Mouse (Mus musculus) liver, embryonic 12.5 days (tissue): ENCODE results near the gene Hnrnph2. TPM values are rescaled to one million over a fixed set of nuclear protein-coding genes. Genes with fewer than 3 reads are reported as not detected.

Source experiments
- ATAC-seq: fragments of 200-750 bp; cut with Nextera tagmentation; 2 replicates; pipeline ENCODE4 v1.8.0; 2017; ENCODE audit warnings: moderate number of reproducible peaks, mild to moderate bottlenecking, moderate library complexity
- H3K27ac ChIP-seq: fragments of 300-500 bp; sonication (generic); 2 replicates; pipeline ENCODE4 v1.5.1; 2016; ENCODE audit warnings: mild to moderate bottlenecking
- H3K27me3 ChIP-seq: fragments of 300-500 bp; sonication (generic); replicated peaks from 2 replicates; pipeline ENCODE4 v1.6.1; 2016; ENCODE audit warnings: mild to moderate bottlenecking, moderate library complexity
- H3K36me3 ChIP-seq: fragments of 300-500 bp; sonication (generic); 2 replicates; pipeline ENCODE4 v1.6.1; 2016; ENCODE audit warnings: mild to moderate bottlenecking, moderate library complexity
- H3K4me1 ChIP-seq: fragments of 300-500 bp; sonication (generic); 2 replicates; pipeline ENCODE4 v1.6.1; 2016
- H3K4me2 ChIP-seq: fragments of 300-500 bp; sonication (generic); 2 replicates; pipeline ENCODE4 v1.6.1; 2016; ENCODE audit warnings: mild to moderate bottlenecking, moderate library complexity
- H3K4me3 ChIP-seq: fragments of 300-500 bp; sonication (generic); 2 replicates; pipeline ENCODE4 v1.5.1; 2016; ENCODE audit warnings: mild to moderate bottlenecking, moderate library complexity
- H3K9ac ChIP-seq: fragments of 300-500 bp; sonication (generic); 2 replicates; pipeline ENCODE4 v1.6.1; 2016; ENCODE audit warnings: mild to moderate bottlenecking, moderate library complexity
- H3K9me3 ChIP-seq: fragments of 300-500 bp; sonication (generic); replicated peaks from 2 replicates; pipeline ENCODE4 v1.6.1; 2016; ENCODE audit warnings: mild to moderate bottlenecking, moderate library complexity
- WGBS: fragments of 180-500 bp; shearing (Covaris S2); methylation state at CpG from one replicate; pipeline ENCODE4 v1.1.7; 2016; ENCODE audit not compliant: insufficient replicate concordance; 5-methylcytosine and 5-hydroxymethylcytosine counted together
- polyA plus RNA-seq: library from polyadenylated mRNA; unstranded; fragments of >200 nt; fragmentation: Nextera tagmentation; extraction: Ambion mirVana; gene quantifications from 2 replicates; pipeline ENCODE4 v1.2.1, GENCODE M21; 2016

Gene Hnrnph2
- polyA plus RNA-seq, 1 experiment from 2014 or later = 110 TPM

DNA sequence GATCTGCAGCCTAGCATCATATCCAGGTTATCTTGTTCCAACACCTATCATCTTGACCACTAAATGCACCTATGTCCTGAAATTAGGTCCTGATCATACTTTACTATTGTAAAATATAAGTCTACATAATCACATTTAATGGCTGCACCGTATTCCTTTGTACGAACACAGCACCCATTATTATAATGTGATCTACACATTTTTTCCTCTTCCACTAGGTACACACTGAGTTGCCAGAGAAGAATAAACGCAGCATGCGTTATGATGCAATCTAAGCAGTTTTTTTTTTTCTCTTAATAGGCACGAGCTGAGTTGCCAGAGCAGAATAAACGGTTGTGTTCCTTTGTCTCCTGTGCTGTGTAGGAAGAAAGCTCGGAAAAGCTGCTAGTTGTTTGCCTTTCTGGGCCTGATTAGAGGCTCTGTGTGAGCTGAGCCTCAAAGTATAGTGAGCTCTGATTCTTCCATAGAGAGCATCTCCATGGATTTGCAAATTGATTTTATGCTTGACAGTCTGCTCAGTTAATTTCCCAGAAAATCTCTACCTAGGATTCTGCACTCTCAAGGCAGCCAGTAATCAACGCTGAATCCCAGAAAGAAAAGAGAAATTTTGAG, 19.4 kb downstream of the Hnrnph2 start:
- WGBS = 64% methylated on average over 8 of the region's 8 CpGs
- no peak overlapping the region for H3K9ac ChIP-seq
- ATAC-seq = no peak

DNA sequence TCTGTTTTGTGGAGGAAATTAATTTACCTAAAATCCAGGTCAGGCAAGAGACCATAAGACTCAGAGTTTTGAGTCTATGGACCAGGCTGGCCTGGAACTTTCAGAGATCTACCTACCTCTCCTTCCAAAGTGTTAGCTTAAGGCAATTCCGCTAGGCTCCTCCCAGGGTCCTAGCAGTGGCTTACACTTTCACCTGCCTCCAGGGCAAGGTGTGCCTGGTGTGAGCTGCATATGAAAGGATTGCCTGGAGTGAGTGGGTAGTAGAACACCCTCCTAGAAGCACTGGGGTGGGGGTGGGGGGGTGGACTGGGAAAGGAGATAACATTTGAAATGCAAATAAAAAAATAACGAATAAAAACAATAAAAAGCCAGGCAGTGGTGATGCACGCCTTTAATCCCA, 20.7 kb downstream of the Hnrnph2 start:
- no peaks in the 10 kb centered on the region for H3K9me3 ChIP-seq
- no peaks in the 10 kb centered on the region for H3K36me3 ChIP-seq
- no peaks in the 10 kb centered on the region for H3K4me1 ChIP-seq
- no peak for ATAC-seq
- H3K4me2 ChIP-seq = no peak overlapping the region
- no peak overlapping the region for H3K4me3 ChIP-seq
- no peak overlapping the region for H3K27ac ChIP-seq
- WGBS = 64% methylated on average over 3 of the region's 3 CpGs
- H3K9ac ChIP-seq = no peak overlapping the region
- 0 out of 2 replicates have a peak, but pooled peaks cover 4% of the 10 kb centered on the region for H3K27me3 ChIP-seq

More for the DNA sequence above, 19.4 kb downstream of the Hnrnph2 start:
- Histone ChIP-seq H3K36me3 (no peaks in the 10 kb centered on the region), H3K27me3 (no peaks in the 10 kb centered on the region), H3K4me2 (no peak overlapping the region), H3K4me3 (no peak overlapping the region), H3K27ac (no peak overlapping the region), H3K9me3 (no peaks in the 10 kb centered on the region), H3K4me1 (no peaks in the 10 kb centered on the region)

DNA sequence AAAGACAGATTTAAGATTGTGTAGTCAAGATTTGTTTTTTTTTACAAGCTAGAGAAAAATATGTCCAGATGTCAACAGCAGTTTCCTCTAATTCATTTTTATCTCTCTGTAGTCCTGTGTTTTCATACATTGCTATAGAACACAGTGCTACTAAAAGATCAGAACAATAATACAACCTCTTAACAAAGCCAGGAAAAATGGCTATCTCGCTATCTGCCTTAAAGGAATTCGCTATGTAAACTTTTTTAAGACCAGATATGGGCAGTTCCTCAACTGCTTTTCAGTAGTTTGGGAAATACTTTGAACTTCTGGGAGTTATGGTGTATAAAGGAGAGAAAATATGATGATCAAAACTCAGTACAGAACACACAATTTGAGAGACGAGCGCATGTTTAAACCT, 22.4 kb downstream of the Hnrnph2 start:
- H3K27ac ChIP-seq = no peak overlapping the region
- no peaks in the 10 kb centered on the region for H3K4me1 ChIP-seq
- ATAC-seq = no peak
- no peak overlapping the region for H3K9ac ChIP-seq
- no peak overlapping the region for H3K4me2 ChIP-seq
- 65% methylated on average over 4 of the region's 4 CpGs for WGBS
- H3K9me3 ChIP-seq = no peaks in the 10 kb centered on the region
- no peaks in the 10 kb centered on the region for H3K36me3 ChIP-seq
- H3K27me3 ChIP-seq = 0 out of 2 replicates have a peak, but pooled peaks cover 4% of the 10 kb centered on the region
- H3K4me3 ChIP-seq = no peak overlapping the region

DNA sequence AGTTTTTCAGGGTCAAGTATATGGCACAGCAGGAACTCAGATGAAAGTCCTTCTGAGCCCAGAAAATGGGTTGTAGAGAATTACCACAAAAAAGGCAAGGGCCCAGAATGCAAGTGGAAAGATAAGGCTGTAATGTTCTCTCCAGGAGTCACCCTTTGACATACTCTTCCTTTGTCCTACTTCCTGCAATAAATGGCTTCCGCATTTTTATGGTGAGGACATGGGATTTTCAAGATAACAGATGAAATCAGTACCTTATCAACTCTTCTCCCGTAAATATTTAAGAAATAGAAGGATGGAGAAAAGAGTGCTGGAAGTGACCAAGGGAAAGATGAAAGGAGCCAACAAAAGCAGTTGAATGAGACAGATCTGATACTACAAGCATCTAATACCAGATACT, 27.2 kb downstream of the Hnrnph2 start:
- Histone ChIP-seq H3K9me3 (no peaks in the 10 kb centered on the region), H3K36me3 (no peaks in the 10 kb centered on the region), H3K27ac (no peak overlapping the region), H3K9ac (no peak overlapping the region), H3K4me2 (no peak overlapping the region), H3K4me1 (no peaks in the 10 kb centered on the region), H3K27me3 (0 out of 2 replicates have a peak, but pooled peaks cover 4% of the 10 kb centered on the region), H3K4me3 (no peak overlapping the region)
- no peak for ATAC-seq
- 48% methylated on average over 2 of the region's 2 CpGs for WGBS

DNA sequence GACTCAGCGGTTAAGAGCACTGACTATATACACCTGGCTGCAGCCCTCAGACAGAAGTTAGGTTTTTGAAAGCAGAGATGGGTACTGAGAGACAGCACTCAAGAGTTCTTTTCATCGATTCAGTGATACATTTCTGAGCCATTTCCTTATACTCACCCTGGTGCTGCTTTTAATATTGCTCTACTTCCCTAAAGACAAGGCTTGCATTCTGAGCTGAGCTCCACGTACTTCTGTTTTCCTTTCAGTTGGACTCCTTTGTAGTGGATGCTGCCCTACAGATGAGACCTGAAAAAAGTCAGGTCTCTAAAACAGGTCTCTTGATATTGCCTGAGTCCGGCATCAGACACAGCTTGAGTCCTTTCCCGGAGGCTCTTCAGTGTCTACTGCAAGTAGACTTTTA, 31.7 kb downstream of the Hnrnph2 start:
- no peaks in the 10 kb centered on the region for H3K9me3 ChIP-seq
- H3K4me3 ChIP-seq = no peak overlapping the region
- no peaks in the 10 kb centered on the region for H3K27me3 ChIP-seq
- no peak for ATAC-seq
- no peaks in the 10 kb centered on the region for H3K36me3 ChIP-seq
- WGBS = 61% methylated on average over 5 of the region's 5 CpGs
- H3K4me2 ChIP-seq = no peak overlapping the region
- H3K9ac ChIP-seq = no peak overlapping the region
- H3K4me1 ChIP-seq = no peaks in the 10 kb centered on the region
- H3K27ac ChIP-seq = no peak overlapping the region

DNA sequence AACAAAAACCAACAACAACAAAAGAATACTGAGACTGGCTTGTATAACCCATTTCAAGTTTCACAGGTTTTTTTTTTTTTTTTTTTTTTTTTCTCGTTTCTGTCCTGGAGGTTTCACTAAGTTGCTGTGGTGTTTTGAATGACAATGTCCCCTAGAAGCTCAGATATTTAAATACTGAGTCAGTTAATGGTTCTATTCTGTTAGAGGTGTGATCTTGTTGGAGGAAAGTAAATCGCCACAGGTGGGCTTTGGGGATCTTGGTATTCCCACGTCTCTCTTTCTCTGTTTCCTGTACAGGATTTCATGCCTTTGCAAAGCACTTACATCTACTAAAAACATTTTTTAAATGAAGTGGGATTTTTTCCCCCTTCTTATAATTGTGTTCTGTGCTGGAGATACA, 34.1 kb downstream of the Hnrnph2 start:
- 48% methylated on average over 3 of the region's 3 CpGs for WGBS

DNA sequence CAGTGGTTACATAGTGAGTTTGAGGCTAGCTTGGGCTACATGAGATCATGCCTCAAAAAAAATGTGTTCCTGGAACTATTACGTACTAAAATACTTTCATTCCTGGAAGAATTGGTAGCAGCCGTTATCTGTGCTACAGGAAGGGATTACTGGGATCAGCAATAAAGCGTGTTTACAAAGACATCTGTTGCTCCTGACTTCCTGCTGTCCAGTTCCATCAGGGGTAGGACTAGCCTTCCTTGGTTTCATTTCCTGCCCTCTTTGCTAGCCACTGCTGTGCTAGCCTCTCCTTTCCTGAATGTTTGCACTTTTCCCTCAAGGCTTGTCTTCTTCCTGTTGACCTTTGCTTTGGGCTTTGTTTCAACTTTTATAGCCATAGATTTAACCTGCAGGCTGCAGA, 34.9 kb downstream of the Hnrnph2 start:
- Histone ChIP-seq H3K4me3 (no peak overlapping the region), H3K27me3 (no peaks in the 10 kb centered on the region), H3K4me1 (no peaks in the 10 kb centered on the region), H3K4me2 (no peak overlapping the region), H3K9ac (no peak overlapping the region), H3K36me3 (no peaks in the 10 kb centered on the region), H3K9me3 (no peaks in the 10 kb centered on the region), H3K27ac (no peak overlapping the region)
- no peak for ATAC-seq
- 41% methylated on average over 3 of the region's 3 CpGs for WGBS

More for the DNA sequence above, 34.1 kb downstream of the Hnrnph2 start:
- no peaks in the 10 kb centered on the region for H3K9me3 ChIP-seq
- no peak overlapping the region for H3K4me3 ChIP-seq
- H3K27me3 ChIP-seq = no peaks in the 10 kb centered on the region
- H3K27ac ChIP-seq = no peak overlapping the region
- no peak overlapping the region for H3K4me2 ChIP-seq
- H3K9ac ChIP-seq = no peak overlapping the region
- H3K36me3 ChIP-seq = no peaks in the 10 kb centered on the region
- no peaks in the 10 kb centered on the region for H3K4me1 ChIP-seq
- ATAC-seq = no peak

DNA sequence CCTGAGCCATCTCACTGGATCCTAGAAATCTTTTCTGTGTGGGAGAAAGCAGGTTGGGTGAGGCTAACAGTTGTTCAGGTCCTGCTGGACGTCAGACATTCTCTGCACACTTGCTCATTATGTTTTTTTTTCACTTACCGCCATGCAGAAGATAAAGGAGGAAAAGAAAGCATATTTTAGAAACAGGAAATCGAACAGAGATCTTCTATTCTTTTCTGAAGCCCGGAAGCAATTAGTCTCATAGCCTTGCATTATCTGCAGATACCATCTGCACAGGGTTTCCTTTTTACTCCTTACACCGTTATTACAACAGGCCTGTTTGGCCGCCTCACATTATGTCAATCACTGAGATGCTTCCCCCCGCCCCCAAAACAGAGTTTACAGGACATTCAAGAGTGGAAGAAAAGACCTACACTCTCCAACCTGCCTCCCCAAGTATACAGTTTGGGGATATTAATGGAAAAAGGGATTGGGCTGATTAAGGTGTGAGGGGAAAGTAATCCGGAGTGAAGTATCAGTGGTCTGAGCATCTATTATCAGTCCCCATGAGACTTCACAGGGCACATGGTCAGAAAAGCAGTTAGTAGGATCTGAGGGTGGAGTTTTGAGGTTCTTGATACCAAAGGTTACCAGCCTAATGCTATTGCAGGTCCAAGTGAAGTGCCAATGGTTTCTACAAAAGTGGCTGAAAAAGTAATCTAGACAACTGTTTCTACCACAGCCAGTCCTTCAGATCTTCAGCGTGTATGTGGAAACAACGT, 40.2 kb downstream of the Hnrnph2 start:
- Histone ChIP-seq H3K27me3 (no peaks in the 10 kb centered on the region), H3K9ac (no peak overlapping the region), H3K36me3 (no peaks in the 10 kb centered on the region), H3K4me1 (no peaks in the 10 kb centered on the region), H3K9me3 (no peaks in the 10 kb centered on the region), H3K4me3 (no peak overlapping the region), H3K27ac (no peak overlapping the region), H3K4me2 (no peak overlapping the region)
- WGBS = 27% methylated on average over 10 of the region's 10 CpGs
- no peak for ATAC-seq

DNA sequence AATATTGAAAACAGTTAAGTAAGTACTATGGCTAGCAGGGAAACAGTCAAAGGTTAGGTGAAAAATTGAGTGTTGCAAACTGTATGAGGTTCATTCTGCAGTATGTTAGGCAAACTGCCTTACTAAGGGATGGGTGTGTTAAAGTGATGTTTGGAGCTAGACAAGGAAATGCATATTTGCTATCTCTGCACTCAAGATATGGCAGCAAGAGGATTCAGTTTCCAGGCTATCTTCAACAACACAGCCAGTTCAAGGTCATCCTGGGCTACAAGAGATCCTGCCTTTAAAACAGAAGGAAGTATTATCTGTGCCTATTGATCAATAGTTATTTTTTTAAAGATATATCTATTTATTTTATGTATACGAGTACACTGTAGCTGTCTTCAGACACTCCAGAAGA, 45.4 kb downstream of the Hnrnph2 start:
- Histone ChIP-seq H3K4me2 (no peak overlapping the region), H3K27ac (no peak overlapping the region), H3K9me3 (no peaks in the 10 kb centered on the region), H3K27me3 (no peaks in the 10 kb centered on the region), H3K4me3 (no peak overlapping the region), H3K9ac (no peak overlapping the region), H3K4me1 (no peaks in the 10 kb centered on the region), H3K36me3 (no peaks in the 10 kb centered on the region)
- no peak for ATAC-seq
- WGBS = 65% methylated on average over 1 of the region's 1 CpGs

DNA sequence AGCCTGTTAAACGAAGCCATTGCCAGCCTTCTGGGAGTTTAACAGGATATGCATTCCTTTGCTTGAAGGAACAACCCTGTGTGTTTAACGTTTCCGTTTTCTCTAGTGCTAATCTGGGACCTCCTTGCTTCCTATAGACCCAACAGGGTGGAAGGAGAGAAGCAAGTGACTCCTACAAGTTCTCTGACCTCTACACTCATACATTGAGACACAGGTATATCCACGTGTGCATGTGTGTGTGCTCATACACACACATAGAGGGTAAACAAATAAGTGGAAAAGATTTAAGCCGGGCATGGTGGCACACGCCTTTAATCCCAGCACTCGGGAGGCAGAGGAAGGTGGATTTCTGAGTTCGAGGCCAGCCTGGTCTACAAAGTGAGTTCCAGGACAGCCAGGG, 46.4 kb downstream of the Hnrnph2 start:
- 43% methylated on average over 8 of the region's 8 CpGs for WGBS
- Histone ChIP-seq H3K4me1 (no peaks in the 10 kb centered on the region), H3K4me3 (no peak overlapping the region), H3K36me3 (no peaks in the 10 kb centered on the region), H3K9me3 (no peaks in the 10 kb centered on the region), H3K27me3 (no peaks in the 10 kb centered on the region), H3K4me2 (no peak overlapping the region), H3K9ac (no peak overlapping the region), H3K27ac (no peak overlapping the region)
- no peak for ATAC-seq

DNA sequence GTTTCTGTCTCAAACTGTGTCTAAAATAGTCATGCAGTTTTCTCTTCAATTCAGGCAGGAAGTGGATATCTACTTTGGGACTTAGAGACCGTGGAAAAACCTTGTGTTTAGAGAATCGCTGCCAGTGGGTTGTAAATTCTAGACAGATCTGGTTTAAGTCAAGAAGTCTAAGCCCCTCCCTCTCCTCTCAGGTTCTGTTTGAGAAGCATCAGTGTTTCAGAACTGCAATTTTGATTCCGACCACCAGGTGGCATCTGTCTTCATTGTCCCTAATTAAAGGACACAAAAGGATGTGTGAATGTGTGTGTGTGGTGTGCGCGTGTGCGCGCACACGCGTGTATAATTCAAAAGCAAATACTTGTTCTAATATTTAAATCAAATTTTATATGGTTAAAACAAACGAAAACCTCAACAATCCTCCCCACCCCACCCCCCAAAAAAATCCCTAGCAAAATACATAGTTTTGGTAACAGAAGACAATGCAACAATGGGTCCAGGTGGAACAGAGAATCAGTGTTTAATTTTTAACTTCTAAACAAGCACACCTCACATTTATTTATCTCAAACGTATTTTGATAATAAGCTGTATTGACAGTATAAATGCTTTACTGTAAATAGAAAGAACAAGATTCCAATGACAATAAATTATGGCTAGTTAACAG, 47.2 kb downstream of the Hnrnph2 start:
- Histone ChIP-seq H3K27me3 (no peaks in the 10 kb centered on the region), H3K4me3 (no peak overlapping the region), H3K27ac (no peak overlapping the region), H3K9ac (no peak overlapping the region), H3K4me1 (no peaks in the 10 kb centered on the region), H3K36me3 (no peaks in the 10 kb centered on the region), H3K9me3 (no peaks in the 10 kb centered on the region), H3K4me2 (no peak overlapping the region)
- no peak for ATAC-seq
- 13% methylated on average over 11 of the region's 11 CpGs for WGBS

DNA sequence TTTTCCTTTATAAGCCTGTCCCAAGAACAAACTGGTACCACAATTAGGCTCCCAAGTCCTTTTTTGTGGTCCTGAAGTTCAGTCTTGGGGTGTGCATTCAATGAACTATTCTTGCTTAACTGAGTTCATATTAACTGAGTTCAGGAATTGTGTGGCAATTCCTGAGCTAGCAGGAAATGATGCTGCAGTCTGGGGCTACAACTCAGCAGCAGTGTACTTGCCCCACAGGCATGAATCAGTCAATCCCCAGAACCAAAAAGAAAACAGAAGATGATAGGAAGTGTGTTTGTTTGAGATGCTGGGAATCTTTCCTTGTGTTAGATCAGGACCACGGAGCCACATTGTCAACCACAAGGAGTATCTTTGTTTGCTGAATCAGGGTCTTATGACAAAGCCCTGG, 51.1 kb downstream of the Hnrnph2 start:
- Histone ChIP-seq H3K27me3 (0 out of 2 replicates have a peak, but pooled peaks cover 6% of the 10 kb centered on the region), H3K4me1 (no peaks in the 10 kb centered on the region), H3K9me3 (no peaks in the 10 kb centered on the region), H3K4me2 (no peak overlapping the region), H3K36me3 (no peaks in the 10 kb centered on the region), H3K27ac (no peak overlapping the region), H3K4me3 (no peak overlapping the region), H3K9ac (no peak overlapping the region)
- no peak for ATAC-seq
- 23% methylated on average over 1 of the region's 1 CpGs for WGBS
